Mouse (Mus musculus): ENCODE results near the gene Prdm2. TPM values are rescaled to one million over a fixed set of nuclear protein-coding genes. Genes with fewer than 3 reads are reported as not detected.
A peak's percentile ranks its signal among the peaks of the same experiment; 100 is the strongest.

Prdm2 gene
- polyA plus RNA-seq, 1 experiment, result 13.5 TPM

- no peak for TF ChIP-seq CTCF (IDR thresholded peaks at IDR 0.05; ENCODE audit: extremely low read depth, insufficient read depth, insufficient read length, insufficient replicate concordance)
- TF ChIP-seq POLR2A (IDR thresholded peaks at IDR 0.05; ENCODE audit: low read depth, low read length), result no peak
- H3K4me3 ChIP-seq (ENCODE audit: extremely low read depth, insufficient read depth, insufficient read length), result no peak overlapping the region
- H3K36me3 ChIP-seq (ENCODE audit: control insufficient read depth, insufficient read depth, low read length), result no peaks in the 10 kb centered on the region
- no peak for DNase-seq (ENCODE audit: low read depth in 1 of 2, low spot score in 2 of 2)
- WGBS, result 67% methylated on average over 3 of the region's 3 CpGs
- no peaks in the 10 kb centered on the region for H3K27me3 ChIP-seq (ENCODE audit: control insufficient read depth, insufficient read depth, low read length)
- no peak overlapping the region for H3K27ac ChIP-seq (ENCODE audit: insufficient read depth, low read length)
- peaks cover 22% of the 10 kb centered on the region for H3K4me1 ChIP-seq (ENCODE audit: control insufficient read depth, insufficient read depth, insufficient read length)
Observed at GRCm38 (mm10) chr4:143147666-143148065, 65.1 kb downstream of the Prdm2 start.

DNA sequence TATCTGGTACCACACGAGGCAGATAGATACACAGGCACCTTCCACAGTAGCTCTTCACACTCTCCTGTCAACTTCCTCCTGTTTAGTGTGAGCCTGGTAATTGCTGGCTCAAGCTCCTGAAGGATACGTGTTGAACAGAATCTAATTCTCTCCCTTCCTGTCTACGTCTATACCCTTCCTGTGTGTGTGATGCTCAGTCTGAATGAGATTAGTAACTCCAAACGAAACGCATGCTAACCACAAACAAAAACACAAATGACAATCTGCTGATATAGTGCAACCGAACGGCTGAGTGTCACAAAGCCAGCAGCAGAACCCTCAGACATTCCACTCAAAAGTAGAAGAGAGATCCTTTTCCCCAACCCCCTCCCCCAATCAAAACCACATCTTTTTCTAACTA lies 69.2 kb downstream of the Prdm2 start:
- Histone ChIP-seq H3K36me3 (ENCODE audit: control insufficient read depth, insufficient read depth, low read length) (peaks cover 8% of the 10 kb centered on the region), H3K4me3 (ENCODE audit: extremely low read depth, insufficient read depth, insufficient read length) (no peak overlapping the region), H3K27ac (ENCODE audit: insufficient read depth, low read length) (peak overlapping the region; percentile 4; the same call in 1 of the 2 replicates), H3K4me1 (ENCODE audit: control insufficient read depth, insufficient read depth, insufficient read length) (peaks cover 24% of the 10 kb centered on the region), H3K27me3 (ENCODE audit: control insufficient read depth, insufficient read depth, low read length) (no peaks in the 10 kb centered on the region)
- 17% methylated on average over 7 of the region's 7 CpGs for WGBS
- TF ChIP-seq POLR2A (IDR thresholded peaks at IDR 0.05; ENCODE audit: low read depth, low read length) (no peak), CTCF (IDR thresholded peaks at IDR 0.05; ENCODE audit: extremely low read depth, insufficient read depth, insufficient read length, insufficient replicate concordance) (no peak)
- DNase-seq (ENCODE audit: low read depth in 1 of 2, low spot score in 2 of 2), result no peak

GRCm38 (mm10) chr4:143141645-143142259 lies 71.0 kb downstream of the Prdm2 start:
- no peak overlapping the region for H3K4me3 ChIP-seq (ENCODE audit: extremely low read depth, insufficient read depth, insufficient read length)
- peak; percentile 11 to 40 for DNase-seq (ENCODE audit: low read depth in 1 of 2, low spot score in 2 of 2)
- TF ChIP-seq CTCF (IDR thresholded peaks at IDR 0.05; ENCODE audit: extremely low read depth, insufficient read depth, insufficient read length, insufficient replicate concordance), result no peak
- TF ChIP-seq POLR2A (IDR thresholded peaks at IDR 0.05; ENCODE audit: low read depth, low read length), result no peak
- peaks cover 8% of the 10 kb centered on the region for H3K36me3 ChIP-seq (ENCODE audit: control insufficient read depth, insufficient read depth, low read length)
- peak overlapping the region; percentile 76 for H3K27ac ChIP-seq (ENCODE audit: insufficient read depth, low read length)
- H3K4me1 ChIP-seq (ENCODE audit: control insufficient read depth, insufficient read depth, insufficient read length), result peaks cover 20% of the 10 kb centered on the region
- WGBS, result 29% methylated on average over 12 of the region's 12 CpGs
- H3K27me3 ChIP-seq (ENCODE audit: control insufficient read depth, insufficient read depth, low read length), result no peaks in the 10 kb centered on the region

- no peak for DNase-seq (ENCODE audit: low read depth in 1 of 2, low spot score in 2 of 2)
- Histone ChIP-seq H3K27ac (ENCODE audit: insufficient read depth, low read length) (no peak overlapping the region), H3K27me3 (ENCODE audit: control insufficient read depth, insufficient read depth, low read length) (no peaks in the 10 kb centered on the region), H3K36me3 (ENCODE audit: control insufficient read depth, insufficient read depth, low read length) (peaks cover 9% of the 10 kb centered on the region), H3K4me3 (ENCODE audit: extremely low read depth, insufficient read depth, insufficient read length) (no peak overlapping the region), H3K4me1 (ENCODE audit: control insufficient read depth, insufficient read depth, insufficient read length) (peaks cover 20% of the 10 kb centered on the region)
- 51% methylated on average over 3 of the region's 3 CpGs for WGBS
- TF ChIP-seq CTCF (IDR thresholded peaks at IDR 0.05; ENCODE audit: extremely low read depth, insufficient read depth, insufficient read length, insufficient replicate concordance), result no peak
- no peak for TF ChIP-seq POLR2A (IDR thresholded peaks at IDR 0.05; ENCODE audit: low read depth, low read length)
Observed at GRCm38 (mm10) chr4:143140940-143141339, 71.9 kb downstream of the Prdm2 start.

GRCm38 (mm10) chr4:143132433-143132832 lies 80.4 kb downstream of the Prdm2 start:
- Histone ChIP-seq H3K27ac (ENCODE audit: insufficient read depth, low read length) (no peak overlapping the region), H3K4me3 (ENCODE audit: extremely low read depth, insufficient read depth, insufficient read length) (no peak overlapping the region), H3K4me1 (ENCODE audit: control insufficient read depth, insufficient read depth, insufficient read length) (no peaks in the 10 kb centered on the region), H3K36me3 (ENCODE audit: control insufficient read depth, insufficient read depth, low read length) (peaks cover 48% of the 10 kb centered on the region), H3K27me3 (ENCODE audit: control insufficient read depth, insufficient read depth, low read length) (no peaks in the 10 kb centered on the region)
- 93% methylated on average over 7 of the region's 7 CpGs for WGBS
- DNase-seq (ENCODE audit: low read depth in 1 of 2, low spot score in 2 of 2), result no peak
- no peak for TF ChIP-seq CTCF (IDR thresholded peaks at IDR 0.05; ENCODE audit: extremely low read depth, insufficient read depth, insufficient read length, insufficient replicate concordance)
- no peak for TF ChIP-seq POLR2A (IDR thresholded peaks at IDR 0.05; ENCODE audit: low read depth, low read length)

DNA sequence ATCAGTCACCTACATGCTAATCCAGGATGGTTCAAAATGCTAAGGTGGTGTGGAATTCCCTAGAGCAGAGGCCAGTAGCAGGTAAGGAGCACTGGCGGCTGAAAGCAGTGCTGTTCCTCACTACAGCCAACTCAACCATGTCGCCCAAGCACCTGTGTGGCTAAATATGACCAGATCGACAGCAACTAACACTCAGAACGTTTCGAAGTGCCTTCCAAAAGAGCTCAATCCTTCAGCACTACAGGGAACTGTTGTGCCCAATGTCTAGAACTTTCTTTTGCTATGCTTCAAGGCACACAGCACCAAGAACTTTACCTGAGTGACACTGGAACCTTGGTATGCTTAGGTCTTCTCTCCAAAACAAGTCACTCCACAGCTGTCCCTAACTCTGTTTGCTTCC lies 82.4 kb downstream of the Prdm2 start:
- no peaks in the 10 kb centered on the region for H3K27me3 ChIP-seq (ENCODE audit: control insufficient read depth, insufficient read depth, low read length)
- peaks cover 44% of the 10 kb centered on the region for H3K36me3 ChIP-seq (ENCODE audit: control insufficient read depth, insufficient read depth, low read length)
- no peak overlapping the region for H3K4me3 ChIP-seq (ENCODE audit: extremely low read depth, insufficient read depth, insufficient read length)
- TF ChIP-seq POLR2A (IDR thresholded peaks at IDR 0.05; ENCODE audit: low read depth, low read length), result no peak
- TF ChIP-seq CTCF (IDR thresholded peaks at IDR 0.05; ENCODE audit: extremely low read depth, insufficient read depth, insufficient read length, insufficient replicate concordance), result no peak
- WGBS, result 84% methylated on average over 5 of the region's 5 CpGs
- no peak for DNase-seq (ENCODE audit: low read depth in 1 of 2, low spot score in 2 of 2)
- no peak overlapping the region for H3K27ac ChIP-seq (ENCODE audit: insufficient read depth, low read length)
- H3K4me1 ChIP-seq (ENCODE audit: control insufficient read depth, insufficient read depth, insufficient read length), result no peaks in the 10 kb centered on the region

DNA sequence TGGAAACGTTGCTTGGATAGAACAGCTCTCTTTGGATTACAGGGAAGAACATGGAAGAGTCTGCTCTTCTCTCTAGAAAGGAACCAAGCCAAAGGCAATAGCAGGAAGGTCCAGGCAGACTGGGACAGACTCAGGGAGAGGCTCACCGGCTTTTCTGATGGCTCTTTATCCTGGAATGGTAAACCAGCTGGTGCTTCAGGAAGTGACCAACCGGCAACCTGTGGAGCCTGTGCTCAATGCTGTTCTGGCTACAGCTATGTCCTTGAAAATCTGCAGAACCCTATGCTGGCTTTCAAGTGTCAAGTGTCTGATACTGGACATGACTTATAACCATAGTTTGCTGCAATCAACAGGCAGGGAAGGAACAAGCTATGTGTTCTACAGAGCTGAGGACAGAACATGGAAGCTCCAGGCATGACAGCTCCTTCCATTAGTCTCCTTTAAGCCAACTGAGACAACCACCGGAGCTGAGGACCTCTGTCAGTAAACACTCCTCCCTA lies 83.5 kb downstream of the Prdm2 start:
- no peak for DNase-seq (ENCODE audit: low read depth in 1 of 2, low spot score in 2 of 2)
- Histone ChIP-seq H3K27me3 (ENCODE audit: control insufficient read depth, insufficient read depth, low read length) (no peaks in the 10 kb centered on the region), H3K4me1 (ENCODE audit: control insufficient read depth, insufficient read depth, insufficient read length) (no peaks in the 10 kb centered on the region), H3K36me3 (ENCODE audit: control insufficient read depth, insufficient read depth, low read length) (peaks cover 36% of the 10 kb centered on the region), H3K4me3 (ENCODE audit: extremely low read depth, insufficient read depth, insufficient read length) (no peak overlapping the region), H3K27ac (ENCODE audit: insufficient read depth, low read length) (no peak overlapping the region)
- 90% methylated on average over 4 of the region's 4 CpGs for WGBS
- no peak for TF ChIP-seq POLR2A (IDR thresholded peaks at IDR 0.05; ENCODE audit: low read depth, low read length)

Data from spleen, adult 2 months (tissue).